Mouse (Mus musculus) heart, embryonic 15.5 days (tissue): ENCODE data around the gene Bcl2a1b. TPM values are rescaled to one million over a fixed set of nuclear protein-coding genes. Genes with fewer than 3 reads are reported as not detected.
"Not testable (repeated sequence)": the region's sequence is repeated elsewhere in the genome, so short reads cannot be mapped to it uniquely, and the experiment has no call there.

Experiments
- ATAC-seq: fragments of 200-750 bp; cut with Nextera tagmentation; replicated peaks from 2 replicates; pipeline ENCODE4 v1.8.0; 2017; ENCODE audit warnings: low read depth, moderate TSS enrichment; ENCODE audit not compliant: insufficient number of reproducible peaks, insufficient read depth, low FRiP score
- H3K27ac ChIP-seq: fragments of 300-500 bp; sonication (generic); 2 replicates; pipeline ENCODE4 v1.5.1; 2015; ENCODE audit warnings: mild to moderate bottlenecking, inconsistent platforms
- H3K27me3 ChIP-seq: fragments of 300-500 bp; sonication (generic); 2 replicates; pipeline ENCODE4 v1.6.1; 2015; ENCODE audit warnings: inconsistent platforms
- H3K36me3 ChIP-seq: fragments of 300-500 bp; sonication (generic); 2 replicates; pipeline ENCODE4 v1.6.1; 2015; ENCODE audit warnings: mild to moderate bottlenecking, inconsistent platforms
- H3K4me1 ChIP-seq: fragments of 300-500 bp; sonication (generic); replicated peaks from 2 replicates; pipeline ENCODE4 v1.6.1; 2015; ENCODE audit warnings: inconsistent platforms
- H3K4me2 ChIP-seq: fragments of 300-500 bp; sonication (generic); 2 replicates; pipeline ENCODE4 v1.6.1; 2015; ENCODE audit warnings: inconsistent platforms, mild to moderate bottlenecking, moderate library complexity
- H3K4me3 ChIP-seq: fragments of 300-500 bp; sonication (generic); 2 replicates; pipeline ENCODE4 v1.5.1; 2015; ENCODE audit warnings: mild to moderate bottlenecking, inconsistent platforms
- H3K9ac ChIP-seq: fragments of 300-500 bp; sonication (generic); 2 replicates; pipeline ENCODE4 v1.6.1; 2015; ENCODE audit warnings: mild to moderate bottlenecking, inconsistent platforms
- H3K9me3 ChIP-seq: fragments of 300-500 bp; sonication (generic); replicated peaks from 2 replicates; pipeline ENCODE4 v1.6.1; 2016; ENCODE audit warnings: inconsistent platforms
- WGBS: fragments of 180-500 bp; shearing (Covaris S2); methylation state at CpG from one replicate; pipeline ENCODE4 v1.1.7; 2015; ENCODE audit warnings: mixed read lengths; 5-methylcytosine and 5-hydroxymethylcytosine counted together
- polyA plus RNA-seq: library from polyadenylated mRNA; unstranded; fragments of >200 nt; fragmentation: Nextera tagmentation; extraction: Ambion mirVana; gene quantifications from 2 replicates; pipeline ENCODE4 v1.2.1, GENCODE M21; 2015

Bcl2a1b gene
- 3.7 TPM in 2 replicates for polyA plus RNA-seq

GRCm38 (mm10) chr9:89198969-89199416 lies at the start of gene Bcl2a1b, which contains the start of gene Gm29094:
Bcl2a1b (plus strand) TSS chr9:89199209.
Gm29094 (plus strand) TSS chr9:89199379.
- ATAC-seq, H3K4me3 ChIP-seq, H3K9ac ChIP-seq, H3K36me3 ChIP-seq, H3K27ac ChIP-seq, H3K4me1 ChIP-seq, H3K4me2 ChIP-seq, H3K9me3 ChIP-seq, H3K27me3 ChIP-seq: not testable (repeated sequence)
- WGBS, result 59% methylated on average over 5 of the region's 5 CpGs

DNA sequence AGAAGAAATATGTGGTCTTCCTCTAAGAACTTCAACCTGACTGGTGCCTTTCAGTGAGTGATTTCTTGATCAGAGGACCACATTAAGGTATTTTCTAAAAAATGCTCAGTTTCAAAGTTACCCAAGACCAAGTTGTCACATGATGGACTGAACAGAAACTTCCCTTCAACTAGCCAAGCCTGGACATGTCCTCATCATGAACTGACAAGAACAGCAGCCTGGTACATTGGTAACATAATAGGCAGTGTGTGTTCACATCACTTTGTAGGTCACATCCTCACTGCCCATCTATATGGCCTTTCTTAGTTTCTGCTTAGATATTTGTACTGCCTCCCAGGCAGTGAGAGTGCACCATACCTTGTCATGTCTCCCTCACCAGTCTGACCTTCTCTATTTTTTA lies 26.5 kb upstream of the Bcl2a1b start:
- not testable (repeated sequence) for ATAC-seq, H3K4me2 ChIP-seq, H3K4me3 ChIP-seq, H3K27me3 ChIP-seq, H3K27ac ChIP-seq, H3K9ac ChIP-seq, H3K9me3 ChIP-seq, H3K36me3 ChIP-seq, H3K4me1 ChIP-seq

- not testable (repeated sequence) for H3K4me3 ChIP-seq, ATAC-seq, H3K36me3 ChIP-seq, H3K9ac ChIP-seq, H3K4me1 ChIP-seq, H3K27me3 ChIP-seq, H3K9me3 ChIP-seq, H3K4me2 ChIP-seq, H3K27ac ChIP-seq
- 47% methylated on average over 3 of the region's 3 CpGs for WGBS
Observed at GRCm38 (mm10) chr9:89178833-89179232, 20.2 kb upstream of the Bcl2a1b start.

- H3K36me3 ChIP-seq, H3K27me3 ChIP-seq, H3K9ac ChIP-seq, H3K9me3 ChIP-seq, H3K4me1 ChIP-seq, H3K4me2 ChIP-seq, H3K4me3 ChIP-seq, H3K27ac ChIP-seq, ATAC-seq: not testable (repeated sequence)
- WGBS, result 66% methylated on average over 4 of the region's 4 CpGs
Observed at GRCm38 (mm10) chr9:89179469-89179868, 19.5 kb upstream of the Bcl2a1b start.

DNA sequence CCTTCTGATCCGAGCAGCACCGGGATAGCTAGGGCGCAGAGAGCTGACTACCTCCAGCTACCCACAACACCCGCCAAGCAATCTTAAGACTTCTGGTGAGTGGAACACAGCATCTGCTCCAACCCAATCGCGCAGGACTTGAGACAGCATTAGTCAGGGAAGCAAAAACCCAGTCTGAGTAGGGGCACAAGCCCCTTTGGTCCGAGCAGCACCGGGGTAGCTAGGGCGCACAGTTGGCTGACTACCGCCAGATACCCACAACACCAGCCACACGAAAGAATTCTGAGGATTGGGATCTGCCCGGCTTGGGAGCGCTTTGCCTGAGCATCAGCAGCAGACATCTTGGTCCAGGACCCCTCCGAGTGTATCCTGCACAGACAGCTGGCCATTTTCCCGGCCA lies 12.0 kb upstream of the Bcl2a1b start:
- H3K36me3 ChIP-seq, H3K27ac ChIP-seq, H3K4me1 ChIP-seq, H3K9ac ChIP-seq, H3K27me3 ChIP-seq, H3K9me3 ChIP-seq, H3K4me3 ChIP-seq, H3K4me2 ChIP-seq, ATAC-seq: not testable (repeated sequence)
- WGBS, result 69% methylated on average over 15 of the region's 15 CpGs

DNA sequence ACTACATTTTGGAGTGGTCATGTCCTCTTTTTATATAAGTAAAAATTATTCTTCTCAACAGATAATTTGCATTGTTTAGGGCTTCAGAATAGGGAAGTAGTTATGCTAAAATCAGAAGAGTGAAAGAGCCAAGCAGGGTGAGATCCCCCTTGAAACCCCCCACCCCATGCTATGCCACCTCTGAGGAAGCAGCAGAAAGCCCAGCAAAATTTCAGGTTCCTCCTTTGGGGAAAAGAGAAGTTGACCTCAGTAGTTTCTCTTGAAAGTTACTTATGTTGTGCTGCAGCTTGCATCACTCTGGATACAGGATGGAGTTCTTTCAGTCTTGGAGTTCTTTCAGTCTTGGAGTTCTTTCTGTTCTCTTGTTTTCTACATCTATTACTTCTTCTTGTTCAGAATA lies 3.5 kb upstream of the Bcl2a1b start:
- not testable (repeated sequence) for H3K9me3 ChIP-seq, H3K9ac ChIP-seq, H3K4me2 ChIP-seq, H3K4me1 ChIP-seq, H3K36me3 ChIP-seq, H3K27me3 ChIP-seq, ATAC-seq, H3K27ac ChIP-seq, H3K4me3 ChIP-seq

DNA sequence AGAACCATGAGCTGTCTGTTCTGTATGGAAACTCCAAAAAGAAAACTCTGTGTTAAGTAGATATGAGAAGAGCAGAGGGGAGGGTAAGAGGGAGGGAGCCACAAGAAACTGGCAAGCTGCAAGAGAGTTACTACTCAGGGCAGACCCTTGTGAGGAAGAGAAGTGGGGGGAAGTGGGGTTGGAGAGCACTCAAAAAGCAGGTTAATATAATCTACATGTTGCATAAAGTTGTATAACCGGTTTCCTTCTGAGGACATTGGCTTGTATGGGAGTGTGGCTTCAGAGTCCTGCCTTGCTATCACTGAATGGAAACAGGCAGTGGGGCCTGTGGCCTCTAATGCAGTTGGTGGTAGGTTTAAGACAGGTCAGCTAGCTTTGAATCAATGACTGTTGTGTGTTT lies 1.5 kb upstream of the Bcl2a1b start:
- not testable (repeated sequence) for H3K36me3 ChIP-seq, H3K9me3 ChIP-seq, H3K27me3 ChIP-seq, H3K9ac ChIP-seq, H3K27ac ChIP-seq, H3K4me1 ChIP-seq, ATAC-seq, H3K4me2 ChIP-seq, H3K4me3 ChIP-seq
- 67% methylated on average over 1 of the region's 1 CpGs for WGBS

GRCm38 (mm10) chr9:89198349-89198748 lies 660 bp upstream of the Bcl2a1b start:
- not testable (repeated sequence) for H3K4me3 ChIP-seq, H3K27me3 ChIP-seq

DNA sequence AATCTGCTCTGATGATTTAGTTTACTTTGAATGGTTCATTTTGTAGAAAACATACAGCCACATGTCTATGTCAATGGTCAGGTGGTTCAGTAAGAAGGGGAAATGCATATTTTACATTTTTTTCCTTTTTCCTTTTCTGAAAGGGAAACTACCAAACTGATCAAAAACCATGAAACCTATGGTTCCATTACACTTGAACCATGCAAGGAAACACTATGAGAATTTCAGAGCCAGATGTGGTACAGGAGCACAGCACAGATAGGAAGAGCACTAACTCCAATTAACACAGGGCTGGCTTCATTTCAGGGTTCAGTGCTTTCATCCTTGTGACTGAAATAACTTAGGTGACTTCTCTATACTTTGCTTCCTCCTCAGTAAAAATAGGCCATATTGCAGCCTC lies 3.2 kb downstream of the Bcl2a1b start:
- not testable (repeated sequence) for H3K4me2 ChIP-seq, H3K36me3 ChIP-seq, H3K9ac ChIP-seq, ATAC-seq, H3K27me3 ChIP-seq, H3K9me3 ChIP-seq, H3K4me1 ChIP-seq, H3K27ac ChIP-seq, H3K4me3 ChIP-seq

More at GRCm38 (mm10) chr9:89198349-89198748, 660 bp upstream of the Bcl2a1b start:
- not testable (repeated sequence) for ATAC-seq, H3K4me1 ChIP-seq, H3K27ac ChIP-seq, H3K9me3 ChIP-seq, H3K4me2 ChIP-seq, H3K36me3 ChIP-seq, H3K9ac ChIP-seq
- WGBS, result 78% methylated on average over 3 of the region's 3 CpGs

DNA sequence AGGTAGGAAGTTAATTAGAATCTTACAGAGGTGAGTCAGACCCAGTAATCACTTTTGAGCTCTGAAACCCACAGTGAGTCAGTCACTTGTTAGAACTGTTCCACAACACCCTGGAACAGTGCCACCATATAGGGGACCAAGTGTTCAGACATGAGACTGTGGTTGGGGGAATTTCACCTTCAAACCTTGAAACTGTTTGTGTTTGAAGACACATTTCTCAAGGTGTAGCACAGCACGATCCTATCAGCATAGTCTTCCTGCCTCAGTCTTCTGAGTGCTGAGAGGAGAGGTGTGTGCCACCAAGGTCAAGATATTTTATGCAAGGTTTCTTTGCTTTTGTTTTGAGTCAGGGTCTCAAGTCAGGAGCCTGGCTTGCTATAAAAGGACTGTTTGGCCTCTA lies 9.9 kb downstream of the Bcl2a1b start:
- not testable (repeated sequence) for H3K9me3 ChIP-seq, H3K27me3 ChIP-seq, H3K27ac ChIP-seq, H3K9ac ChIP-seq, ATAC-seq, H3K4me2 ChIP-seq, H3K4me3 ChIP-seq, H3K4me1 ChIP-seq, H3K36me3 ChIP-seq
- WGBS, result 50% methylated on average over 1 of the region's 1 CpGs

GRCm38 (mm10) chr9:89210353-89211064 lies 11.5 kb downstream of the Bcl2a1b start, which contains the start of gene Mthfs:
Mthfs (plus strand) TSS chr9:89210676.
- 24% methylated on average over 9 of the region's 12 CpGs for WGBS
- peak within 1 kb of the TSS; percentile 61 for H3K4me2 ChIP-seq
- not testable (repeated sequence) for H3K9ac ChIP-seq, H3K4me1 ChIP-seq, H3K27me3 ChIP-seq, H3K36me3 ChIP-seq, H3K9me3 ChIP-seq
- H3K4me3 ChIP-seq, result peak within 1 kb of the TSS; percentile 39
- peak within 1 kb of the TSS; percentile 79 for H3K27ac ChIP-seq
- peak; percentile 67 for ATAC-seq

DNA sequence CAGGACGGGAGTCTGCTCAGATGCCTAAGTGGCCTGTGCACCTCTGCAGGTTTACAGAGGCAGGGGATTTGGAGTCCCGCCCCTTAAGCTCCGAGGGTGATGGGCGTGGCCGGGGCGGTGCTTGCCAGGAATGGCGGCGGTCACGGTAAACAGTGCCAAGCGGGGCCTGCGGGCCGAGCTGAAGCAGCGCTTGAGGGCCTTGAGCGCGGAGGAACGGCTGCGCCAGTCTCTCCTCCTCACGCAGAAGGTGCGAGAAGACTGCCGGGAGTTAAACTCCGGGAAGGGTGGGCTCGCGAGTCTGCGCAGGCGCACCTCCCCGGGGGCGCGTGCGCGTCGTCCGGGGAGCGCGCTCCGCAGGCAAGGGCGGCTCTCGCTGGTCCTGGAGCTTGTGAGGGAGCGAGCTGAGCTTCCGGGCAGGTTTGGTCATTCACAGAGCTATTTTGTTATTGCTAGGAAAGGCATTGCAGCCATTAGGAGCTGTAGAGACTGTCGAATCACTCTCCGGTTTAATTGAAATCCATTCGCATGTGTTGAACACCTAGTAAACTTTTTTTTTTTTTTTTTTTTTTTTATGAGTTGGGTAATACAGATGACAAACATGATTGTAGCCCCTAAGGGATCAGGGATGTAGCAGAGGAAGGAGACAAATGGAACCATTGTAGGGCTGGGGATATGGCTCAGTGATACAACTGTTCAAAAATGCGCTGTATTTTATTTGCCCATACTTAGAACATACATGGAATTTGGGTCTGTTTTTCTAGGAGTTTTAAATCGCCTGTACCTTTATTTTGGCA lies 12.3 kb downstream of the Bcl2a1b start:
- not testable (repeated sequence) for H3K9me3 ChIP-seq, H3K9ac ChIP-seq, H3K4me1 ChIP-seq

More for the DNA sequence above, 12.3 kb downstream of the Bcl2a1b start:
- Histone ChIP-seq H3K27ac (peak overlapping the region; percentile 75), H3K4me3 (peak overlapping the region; percentile 37), H3K4me2 (peak overlapping the region; percentile 55)
- ATAC-seq, result peak; percentile 95
- WGBS, result 3% methylated on average over 14 of the region's 44 CpGs
- H3K27me3 ChIP-seq, H3K36me3 ChIP-seq: not testable (repeated sequence)
